Mouse (Mus musculus) midbrain, postnatal 0 days (tissue): ENCODE results near the gene Apba3. TPM values are rescaled to one million over a fixed set of nuclear protein-coding genes. Genes with fewer than 3 reads are reported as not detected.

ENCODE experiments used
- ATAC-seq: fragments of 200-750 bp; cut with Nextera tagmentation; 2 replicates; pipeline ENCODE4 v1.8.0; 2017; ENCODE audit warnings: moderate number of reproducible peaks, mild to moderate bottlenecking, moderate TSS enrichment, moderate library complexity; ENCODE audit not compliant: low FRiP score
- DNase-seq: peaks from one replicate; pipeline ENCODE4 v3.0.0-alpha.2; 2015; ENCODE audit warnings: low spot score
- H3K27ac ChIP-seq: fragments of 300-500 bp; sonication (generic); 2 replicates; pipeline ENCODE4 v1.5.1; 2014; ENCODE audit warnings: low read depth, mild to moderate bottlenecking, low read length, mixed read lengths
- H3K27me3 ChIP-seq: fragments of 300-500 bp; sonication (generic); 2 replicates; pipeline ENCODE4 v1.6.1; 2014; ENCODE audit warnings: low read length, control low read depth, mixed read lengths; ENCODE audit not compliant: insufficient read depth
- H3K36me3 ChIP-seq: fragments of 300-500 bp; sonication (generic); 2 replicates; pipeline ENCODE4 v1.6.1; 2014; ENCODE audit warnings: low read length, control low read depth, mixed read lengths; ENCODE audit not compliant: insufficient read depth
- H3K4me1 ChIP-seq: fragments of 300-500 bp; sonication (generic); 2 replicates; pipeline ENCODE4 v1.6.1; 2014; ENCODE audit warnings: mild to moderate bottlenecking, control low read depth, antibody characterized with exemption, low read length, mixed read lengths; ENCODE audit not compliant: insufficient read depth
- H3K4me2 ChIP-seq: fragments of 300-500 bp; sonication (generic); 2 replicates; pipeline ENCODE4 v1.6.1; 2014; ENCODE audit warnings: low read depth, mild to moderate bottlenecking, low read length, mixed read lengths; ENCODE audit not compliant: poor library complexity, severe bottlenecking
- H3K4me3 ChIP-seq: fragments of 300-500 bp; sonication (generic); 2 replicates; pipeline ENCODE4 v1.5.1; 2014; ENCODE audit warnings: low read depth, mild to moderate bottlenecking, low read length, moderate library complexity
- H3K9ac ChIP-seq: fragments of 300-500 bp; sonication (generic); replicated peaks from 2 replicates; pipeline ENCODE4 v1.6.1; 2014; ENCODE audit warnings: mild to moderate bottlenecking, low read length, moderate library complexity, mixed read lengths; ENCODE audit not compliant: poor library complexity, severe bottlenecking
- H3K9me3 ChIP-seq: fragments of 300-500 bp; sonication (generic); 2 replicates; pipeline ENCODE4 v1.6.1; 2016; ENCODE audit warnings: low read length, control low read depth
- CTCF ChIP-seq: IDR thresholded peaks from 2 replicates; pipeline ENCODE4 v1.5.1; 2016; ENCODE audit warnings: antibody characterized with exemption, mild to moderate bottlenecking
- whole genome bisulfite sequencing: fragments of 180-500 bp; shearing (Covaris S2); extraction: QIAGEN DNeasy Blood & Tissue Kit; methylation state at CpG from one replicate; pipeline ENCODE4 v1.1.7; 2014; 5-methylcytosine and 5-hydroxymethylcytosine counted together
- polyA plus RNA-seq: library from polyadenylated mRNA; unstranded; fragments of >200 nt; fragmentation: Nextera tagmentation; extraction: Ambion mirVana; gene quantifications from 2 replicates; pipeline ENCODE4 v1.2.1, GENCODE M21; 2015
- total RNA-seq: library from RNA; depleted of rRNA; stranded (reverse); fragments of >200 nt; gene quantifications from 2 replicates; pipeline ENCODE4 v1.2.3, GENCODE M21; 2014

Apba3 gene
- total and polyA plus RNA-seq, 2 experiments from 2014 or later = 25.2 to 64.8 TPM

- no peak for TF ChIP-seq CTCF
- Histone ChIP-seq H3K4me3 (no peak overlapping the region), H3K27ac (no peak overlapping the region), H3K9me3 (no peaks in the 10 kb centered on the region), H3K27me3 (no peaks in the 10 kb centered on the region), H3K4me1 (peaks cover 13% of the 10 kb centered on the region), H3K36me3 (no peaks in the 10 kb centered on the region), H3K4me2 (no peak overlapping the region), H3K9ac (no peak overlapping the region)
- WGBS = 60% methylated on average over 14 of the region's 14 CpGs
- no peak for ATAC-seq
- DNase-seq = no peak
Measured at GRCm38 (mm10) chr10:81289811-81290210, 23.1 kb downstream of the Apba3 start.

GRCm38 (mm10) chr10:81290698-81291460 lies 24.1 kb downstream of the Apba3 start:
- 17% methylated on average over 24 of the region's 24 CpGs for WGBS
- no peaks in the 10 kb centered on the region for H3K27me3 ChIP-seq
- H3K4me1 ChIP-seq = peaks cover 18% of the 10 kb centered on the region
- H3K9me3 ChIP-seq = no peaks in the 10 kb centered on the region
- H3K36me3 ChIP-seq = no peaks in the 10 kb centered on the region
- no peak for ATAC-seq
- no peak overlapping the region for H3K9ac ChIP-seq
- no peak for DNase-seq
- no peak for TF ChIP-seq CTCF
- H3K4me2 ChIP-seq = peak overlapping the region; percentile 20; the same call in 1 of the 2 replicates
- H3K4me3 ChIP-seq = peak overlapping the region; percentile 11; the same call in 1 of the 2 replicates
- no peak overlapping the region for H3K27ac ChIP-seq

- Histone ChIP-seq H3K9me3 (no peaks in the 10 kb centered on the region), H3K36me3 (no peaks in the 10 kb centered on the region), H3K4me2 (peak within 1 kb of the TSS; percentile 20; the same call in 1 of the 2 replicates), H3K9ac (no peak within 1 kb of the TSS), H3K4me3 (peak within 1 kb of the TSS; percentile 70; the same call in 1 of the 2 replicates), H3K27me3 (no peaks in the 10 kb centered on the region), H3K27ac (no peak within 1 kb of the TSS), H3K4me1 (peaks cover 18% of the 10 kb centered on the region)
- TF ChIP-seq CTCF = no peak
- DNase-seq = no peak
- no peak for ATAC-seq
- WGBS = 81% methylated on average over 9 of the region's 9 CpGs
Measured at GRCm38 (mm10) chr10:81291511-81292104, 24.8 kb downstream of the Apba3 start, which contains the start of gene Tjp3. Gene Tjp3 (minus strand): TSS chr10:81291581.

- H3K27me3 ChIP-seq = no peaks in the 10 kb centered on the region
- peak within 1 kb of the TSS; percentile 92 for H3K9ac ChIP-seq
- peak within 1 kb of the TSS; percentile 84 for H3K27ac ChIP-seq
- H3K9me3 ChIP-seq = no peaks in the 10 kb centered on the region
- H3K4me3 ChIP-seq = peak within 1 kb of the TSS; percentile 70
- peak within 1 kb of the TSS; percentile 94 for H3K4me2 ChIP-seq
- H3K4me1 ChIP-seq = peaks cover 18% of the 10 kb centered on the region
- peak; percentile 89 for TF ChIP-seq CTCF
- ATAC-seq = peak; percentile 95
- WGBS = under 1% methylated on average over 71 of the region's 80 CpGs
- H3K36me3 ChIP-seq = no peaks in the 10 kb centered on the region
- peak; percentile 99 for DNase-seq
Measured at GRCm38 (mm10) chr10:81292554-81293333, 26.0 kb downstream of the Apba3 start, which contains the start of gene Pip5k1c. Gene Pip5k1c (plus strand): TSS chr10:81292963.

GRCm38 (mm10) chr10:81293334-81294030 lies 26.7 kb downstream of the Apba3 start:
- DNase-seq (no peak), ATAC-seq (no peak; the same call in 1 of the 2 replicates)
- peak overlapping the region; percentile 70 for H3K4me3 ChIP-seq
- H3K4me2 ChIP-seq = peak overlapping the region; percentile 94
- peak overlapping the region; percentile 92 for H3K9ac ChIP-seq
- H3K9me3 ChIP-seq = no peaks in the 10 kb centered on the region
- no peaks in the 10 kb centered on the region for H3K27me3 ChIP-seq
- H3K36me3 ChIP-seq = no peaks in the 10 kb centered on the region
- 3% methylated on average over 25 of the region's 25 CpGs for WGBS
- TF ChIP-seq CTCF = no peak; the same call in 1 of the 2 replicates
- peak overlapping the region; percentile 84 for H3K27ac ChIP-seq
- H3K4me1 ChIP-seq = peaks cover 18% of the 10 kb centered on the region
